Mouse (Mus musculus) natural killer cell, adult 2 months (primary cell): Measurements from ENCODE around the gene Pkn1.

Source experiments
- DNase-seq, 2 experiments: peaks; one replicate each; pipeline ENCODE4 v3.0.0; 2022; ENCODE audit warnings: low spot score in 2 of 2

The Pkn1 gene

GRCm38 (mm10) chr8:83724697-83725482 is 25.9 kb upstream of the Pkn1 start:
- peak; percentile 73 to 83 for DNase-seq

GRCm38 (mm10) chr8:83723447-83724083 is 24.6 kb upstream of the Pkn1 start:
- DNase-seq, result no peak

GRCm38 (mm10) chr8:83722631-83723030 is 23.7 kb upstream of the Pkn1 start:
- no peak for DNase-seq

- peak; percentile 77 to 84 for DNase-seq
These were observed 22.5 kb upstream of the Pkn1 start for GRCm38 (mm10) chr8:83721405-83722025.

- no peak for DNase-seq
These were observed 20.7 kb upstream of the Pkn1 start for GRCm38 (mm10) chr8:83719693-83720092.

- no peak for DNase-seq
These were observed 20.1 kb upstream of the Pkn1 start for GRCm38 (mm10) chr8:83719048-83719447.

GRCm38 (mm10) chr8:83716563-83716962 is 17.6 kb upstream of the Pkn1 start:
- no peak for DNase-seq

- DNase-seq, result no peak
These were observed 16.8 kb upstream of the Pkn1 start for GRCm38 (mm10) chr8:83715771-83716170.

- peak; percentile 98 for DNase-seq
These were observed 16.2 kb upstream of the Pkn1 start, which contains the start of gene Ddx39 for GRCm38 (mm10) chr8:83715031-83715690. Gene Ddx39, plus strand, starts transcription at chr8:83715177.

GRCm38 (mm10) chr8:83714676-83715030 is 15.7 kb upstream of the Pkn1 start:
- no peak for DNase-seq

GRCm38 (mm10) chr8:83707554-83707953 is 8.6 kb upstream of the Pkn1 start:
- no peak for DNase-seq

- no peak for DNase-seq
These were observed 7.4 kb upstream of the Pkn1 start for GRCm38 (mm10) chr8:83706411-83706810.

- DNase-seq, result no peak
These were observed 4.4 kb upstream of the Pkn1 start for GRCm38 (mm10) chr8:83703426-83703825.

- DNase-seq, result no peak
These were observed 1.6 kb upstream of the Pkn1 start for GRCm38 (mm10) chr8:83700423-83701085.

- DNase-seq, result peak; percentile 46 to 50
These were observed 587 bp upstream of the Pkn1 start for GRCm38 (mm10) chr8:83699566-83699965.

GRCm38 (mm10) chr8:83698291-83698660 is 703 bp downstream of the Pkn1 start:
- DNase-seq, result peak; percentile 50 to 84

- no peak for DNase-seq
These were observed 1.4 kb downstream of the Pkn1 start for GRCm38 (mm10) chr8:83697374-83698220.

GRCm38 (mm10) chr8:83695351-83696106 is 3.5 kb downstream of the Pkn1 start:
- DNase-seq, result peak; percentile 61 to 62

- no peak for DNase-seq
These were observed 4.4 kb downstream of the Pkn1 start for GRCm38 (mm10) chr8:83694369-83695160.
